Mouse (Mus musculus) heart, postnatal 0 days (tissue): ENCODE data around the gene Mien1.

ENCODE experiments used
- CTCF ChIP-seq: IDR thresholded peaks from 2 replicates; pipeline ENCODE4 v1.5.1; 2016; ENCODE audit warnings: antibody characterized with exemption, control low read depth, low read depth
- EP300 ChIP-seq: IDR thresholded peaks from 2 replicates; pipeline ENCODE4 v1.6.1; 2016; ENCODE audit warnings: antibody characterized with exemption, low read depth

- TF ChIP-seq EP300 (no peak), CTCF (no peak)
Measured at GRCm38 (mm10) chr11:98475630-98476433, 37.0 kb upstream of the Mien1 start.
